Mouse (Mus musculus): ENCODE results near the gene Ttc25.

GRCm38 (mm10) chr11:100528375-100529165 lies 16.8 kb upstream of the Ttc25 start:
- no peak for TF ChIP-seq CTCF (IDR thresholded peaks at IDR 0.05; ENCODE audit: insufficient read depth, low read depth, low read length)
- TF ChIP-seq POLR2A (IDR thresholded peaks at IDR 0.05; ENCODE audit: insufficient read depth, low read depth, low read length) = no peak

All from olfactory bulb, adult 2 months (tissue).